Mouse (Mus musculus): ENCODE measurements around the gene Hoxd9.

Gene Hoxd9

GRCm38 (mm10) chr2:74711721-74712621 lies 14.4 kb downstream of the Hoxd9 start, which contains the start of the genes Hoxd3 and Hoxd4:
TSS of gene Hoxd3 (plus strand) at chr2:74711927.
TSS of gene Hoxd4 (plus strand) at chr2:74711929.
- CTCF ChIA-PET = no interaction called here

DNA sequence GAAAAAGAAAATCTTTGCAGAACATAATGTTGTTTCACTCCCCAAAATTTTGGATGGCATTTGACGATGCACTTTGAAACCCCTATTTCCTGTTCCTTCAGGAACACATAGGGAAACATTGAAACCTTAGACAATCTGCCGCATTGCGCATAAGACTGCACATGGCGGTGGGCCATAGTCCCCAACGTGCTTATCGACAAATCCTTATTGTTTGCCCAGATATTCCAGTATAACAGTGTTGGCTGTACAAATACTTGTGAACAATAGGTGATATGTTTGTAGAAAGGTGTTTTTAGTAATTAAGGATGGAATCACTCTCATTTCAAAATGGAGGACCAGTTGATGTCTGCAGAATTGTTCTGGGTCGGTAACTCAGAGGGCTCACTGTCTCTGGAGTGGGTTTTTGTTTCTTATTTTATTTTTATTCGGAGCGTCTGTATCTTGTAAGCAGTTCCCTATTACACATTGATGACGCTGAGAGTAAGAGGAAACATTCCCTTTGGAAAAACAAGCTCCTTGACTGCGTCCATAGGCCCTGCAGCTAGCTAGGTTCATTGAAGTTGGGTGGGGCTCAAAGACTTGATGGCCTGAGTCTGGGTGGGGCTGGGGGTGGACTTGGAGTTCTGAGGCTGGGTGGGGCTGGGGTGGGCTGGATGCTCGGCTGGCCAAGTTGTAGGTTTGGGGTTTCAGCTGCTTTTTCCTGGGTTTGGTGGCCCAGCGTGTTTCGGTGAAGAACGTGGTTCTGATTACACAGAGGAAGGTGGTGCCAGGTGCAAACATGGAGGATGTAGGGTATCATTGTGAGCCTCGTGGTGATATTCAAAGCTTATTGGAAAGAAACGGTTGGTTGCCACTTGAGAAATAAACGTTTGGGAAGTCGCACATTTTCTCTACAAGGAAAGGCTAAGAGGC lies 16.0 kb downstream of the Hoxd9 start:
- CTCF ChIA-PET = interaction anchor here (0.5 kb wide), 1 partner anchor 12 kb away, joined by 6 read pairs; no protein-coding TSS in a partner anchor

DNA sequence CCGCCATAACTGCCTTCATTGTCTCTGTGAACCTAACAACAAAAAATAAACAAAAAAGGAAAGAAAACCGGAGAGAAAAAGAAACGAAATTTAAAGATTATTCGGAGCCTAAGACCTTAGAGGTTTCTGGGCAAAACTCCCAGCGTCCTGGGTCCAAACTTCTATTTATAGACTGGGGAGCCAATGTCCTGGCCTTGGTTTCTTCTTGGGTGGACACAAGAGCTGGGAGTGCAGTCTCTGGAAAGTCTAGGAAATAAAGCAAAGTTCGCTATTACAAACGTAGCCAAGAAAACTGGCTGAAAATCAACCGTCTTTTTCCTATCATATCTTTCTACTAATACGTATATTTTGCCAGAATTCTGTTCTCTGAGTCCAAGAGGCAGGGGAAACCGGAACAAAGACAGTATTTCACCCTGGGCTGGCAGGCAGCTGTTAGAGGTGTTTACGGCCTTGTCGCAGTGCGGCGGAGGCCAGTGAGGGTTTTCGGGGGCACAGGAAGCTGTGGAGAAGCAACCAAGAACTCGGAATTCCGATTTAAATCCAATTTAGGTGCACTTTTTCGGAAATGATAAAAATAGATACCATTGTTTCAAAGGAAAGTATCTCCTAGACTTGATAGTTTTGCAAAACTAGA lies 16.7 kb downstream of the Hoxd9 start:
- CTCF ChIA-PET = interaction anchor here (0.5 kb wide), 1 partner anchor 11 kb away, joined by 6 read pairs; no protein-coding TSS in a partner anchor

GRCm38 (mm10) chr2:74714881-74715280 lies 17.4 kb downstream of the Hoxd9 start:
- CTCF ChIA-PET = no interaction called here

GRCm38 (mm10) chr2:74715504-74716241 lies 18.1 kb downstream of the Hoxd9 start:
- CTCF ChIA-PET = interaction anchor here (0.6 kb wide), 1 partner anchor 248 kb away, joined by 5 read pairs; no protein-coding TSS in a partner anchor

GRCm38 (mm10) chr2:74720384-74720783 lies 22.9 kb downstream of the Hoxd9 start:
- CTCF ChIA-PET = no interaction called here

GRCm38 (mm10) chr2:74720955-74721491 lies 23.5 kb downstream of the Hoxd9 start:
- CTCF ChIA-PET = no interaction called here

DNA sequence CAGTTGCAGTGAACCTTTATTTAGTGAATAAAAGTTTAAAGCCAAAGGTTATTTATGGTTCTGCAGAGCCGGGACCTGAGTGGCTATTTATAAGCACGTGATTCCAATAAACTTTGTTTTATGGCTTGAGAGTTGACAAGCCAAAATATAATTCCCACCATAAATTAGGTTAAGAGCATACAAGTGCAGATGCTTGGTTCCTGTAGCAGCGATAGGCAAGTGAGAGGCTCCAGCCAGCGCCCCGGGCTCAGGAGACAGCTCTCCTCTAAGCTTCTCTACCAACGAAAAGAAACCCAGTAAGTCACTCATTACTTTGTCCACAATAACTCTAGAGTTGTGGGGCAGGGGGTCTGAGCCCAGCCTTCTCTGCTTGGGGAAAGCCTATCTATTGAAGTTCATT lies 24.4 kb downstream of the Hoxd9 start:
- CTCF ChIA-PET = no interaction called here

- CTCF ChIA-PET = interaction anchor here (0.6 kb wide), 1 partner anchor 1394 kb away, joined by 3 read pairs; no protein-coding TSS in a partner anchor
Measured at GRCm38 (mm10) chr2:74722949-74723348, 25.4 kb downstream of the Hoxd9 start.

GRCm38 (mm10) chr2:74724244-74725015 lies 26.9 kb downstream of the Hoxd9 start:
- CTCF ChIA-PET = no interaction called here

GRCm38 (mm10) chr2:74725171-74725570 lies 27.6 kb downstream of the Hoxd9 start:
- CTCF ChIA-PET = interaction anchor here (0.7 kb wide), 1 partner anchor 11 kb away, joined by 6 read pairs; no protein-coding TSS in a partner anchor

- CTCF ChIA-PET = no interaction called here
Measured at GRCm38 (mm10) chr2:74726551-74726950, 29.0 kb downstream of the Hoxd9 start, which contains the start of gene Gm28230. TSS of gene Gm28230 (plus strand) at chr2:74726728.

GRCm38 (mm10) chr2:74726973-74727639 lies 29.6 kb downstream of the Hoxd9 start:
- CTCF ChIA-PET = no interaction called here

DNA sequence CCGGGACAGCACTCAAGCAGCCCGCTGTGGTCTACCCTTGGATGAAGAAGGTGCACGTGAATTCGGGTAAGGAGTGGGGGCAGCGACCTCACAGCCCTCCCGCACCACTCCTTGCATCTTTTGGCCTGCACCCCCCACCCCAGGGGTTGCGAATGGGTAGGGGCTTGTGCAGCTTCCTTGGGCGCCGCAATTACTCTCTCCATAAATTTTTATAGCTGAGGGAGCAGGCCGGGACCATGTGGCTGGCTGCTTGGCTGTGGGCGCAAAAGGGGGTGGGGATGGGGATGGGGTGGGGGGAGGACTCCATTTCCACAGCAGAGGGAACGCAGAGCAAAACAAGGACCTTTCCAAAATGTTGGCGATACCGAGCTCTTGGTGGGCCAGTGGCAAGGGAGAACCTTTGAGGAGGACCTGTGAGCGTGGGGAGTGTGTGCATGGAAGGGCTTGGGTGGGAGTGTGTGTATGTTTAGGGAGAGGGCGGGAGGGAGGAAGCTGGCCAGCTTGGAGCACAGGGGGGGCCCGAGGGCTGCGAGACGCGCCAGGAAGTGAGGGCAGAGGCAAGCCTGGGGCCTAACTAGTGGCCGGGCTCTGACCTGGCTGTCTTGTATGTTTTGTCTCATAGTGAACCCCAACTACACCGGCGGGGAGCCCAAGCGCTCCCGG lies 30.2 kb downstream of the Hoxd9 start:
- CTCF ChIA-PET = no interaction called here

- CTCF ChIA-PET = no interaction called here
Measured at GRCm38 (mm10) chr2:74728303-74728680, 30.8 kb downstream of the Hoxd9 start.

DNA sequence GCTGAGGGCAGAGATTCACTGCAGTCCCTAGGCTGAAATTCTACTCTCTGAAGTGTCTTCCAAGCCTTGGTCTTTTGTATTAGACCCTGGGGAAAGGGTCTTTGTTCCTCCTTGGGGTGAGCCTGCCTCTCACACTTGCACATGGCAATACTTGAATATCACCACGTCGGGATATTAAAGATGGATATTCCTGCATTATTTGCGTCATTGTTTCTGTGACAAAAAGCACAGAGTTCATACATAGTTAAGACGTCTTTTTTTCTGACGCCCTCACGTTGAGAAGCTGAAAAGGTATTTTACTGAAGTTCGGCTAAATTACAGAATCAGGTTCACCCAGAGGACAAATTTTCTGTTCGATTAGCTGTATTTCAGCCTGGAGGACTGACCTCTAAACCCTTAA lies 32.8 kb downstream of the Hoxd9 start:
- CTCF ChIA-PET = interaction anchor here (0.6 to 0.7 kb wide), 3 partner anchors 24 to 1443 kb away, joined by 4 to 10 read pairs (median 5); no protein-coding TSS in a partner anchor

DNA sequence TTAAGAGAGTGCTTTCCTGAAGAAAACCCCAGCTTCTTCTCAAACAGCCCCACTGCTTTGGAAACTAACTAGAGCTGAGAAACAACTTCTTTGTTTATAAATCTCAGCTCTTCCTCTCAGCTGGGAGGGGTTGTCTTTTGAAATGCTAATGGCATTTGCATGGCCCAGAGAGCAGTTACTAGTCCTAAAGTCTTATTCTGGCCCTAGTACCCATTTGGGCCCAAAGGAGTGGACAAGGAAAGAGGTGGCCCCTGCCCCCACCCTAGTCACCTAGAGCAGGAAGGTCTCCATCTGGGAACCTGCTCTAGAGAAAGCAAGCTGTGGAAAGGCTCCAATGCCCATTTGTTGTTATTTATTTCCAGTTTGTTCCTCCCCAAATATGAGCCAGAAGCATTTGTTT lies 33.5 kb downstream of the Hoxd9 start:
- CTCF ChIA-PET = interaction anchor here (0.6 kb wide), 1 partner anchor 25 kb away, joined by 4 read pairs; no protein-coding TSS in a partner anchor

DNA sequence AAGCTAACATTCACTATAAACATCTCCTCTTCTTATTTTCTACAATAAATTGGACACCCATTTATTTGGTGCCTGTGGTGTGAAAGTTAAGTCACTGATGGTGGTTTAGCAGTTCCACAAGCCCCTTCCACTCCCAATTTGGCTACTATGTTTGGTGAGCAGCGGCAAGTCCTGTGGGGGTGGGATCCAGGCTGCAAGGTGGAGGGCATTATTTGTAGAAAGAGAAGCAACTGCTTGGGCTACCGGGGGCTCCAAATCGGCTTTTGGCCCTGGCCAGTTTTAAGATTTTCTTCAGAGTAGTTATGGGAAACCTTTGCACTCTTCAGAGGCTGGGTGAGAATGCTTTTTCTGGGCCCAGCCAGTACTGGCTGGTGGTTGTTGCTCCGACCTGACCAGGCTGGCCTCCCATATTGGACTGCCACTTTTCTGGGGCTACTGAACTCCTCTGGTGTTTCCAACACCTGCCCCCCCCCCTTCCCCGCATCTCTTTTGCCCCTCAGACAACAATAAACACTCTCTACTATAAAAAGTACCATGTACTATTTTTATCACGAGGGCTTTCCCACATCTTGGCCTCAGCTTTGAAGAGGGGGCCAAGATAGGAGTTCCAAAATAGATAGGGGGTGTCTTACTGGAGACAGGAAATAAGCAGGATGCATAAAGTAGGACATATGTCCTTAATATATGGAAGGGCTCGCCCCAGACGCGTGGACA lies 34.4 kb downstream of the Hoxd9 start:
- CTCF ChIA-PET = no interaction called here
